In genomic region chr7:130719931-130720598, GRCm38 (mm10) we compare ENCODE assay signal across 9 mouse cellular contexts. TPM values are rescaled to one million over a fixed set of nuclear protein-coding genes. Genes with fewer than 3 reads are reported as not detected.
A peak's percentile ranks its signal among the peaks of the same experiment; 100 is the strongest.
DNase-seq lines count a peak whose midpoint lies in the region; ATAC-seq and TF ChIP-seq lines count a peak whose summit lies in the region.
"Had no signal": no experiment of that assay in that cellular context is flagged by ENCODE, and none has a peak within 500 bp of the region (broad histone marks: within the 10 kb centered on the region; RNA-seq: fewer than 3 reads in every experiment).

No protein-coding gene starts in this region.

- H3K4me1 ChIP-seq in forebrain, embryonic 12.5 days = peaks cover 28% of the 10 kb centered on the region
- peaks cover 31% of the 10 kb centered on the region for H3K4me1 ChIP-seq in midbrain, embryonic 15.5 days

- intact Hi-C loops in gastrocnemius, adult 2 months (cut with DNase I) = no loop called here
- intact Hi-C loops in gastrocnemius, postnatal 36 days (cut with DNase I) = no loop called here

- WGBS in forebrain, embryonic 12.5 days = 9% methylated on average over 16 of the region's 16 CpGs
- WGBS in midbrain, embryonic 15.5 days = 7% methylated on average over 16 of the region's 16 CpGs

- peak overlapping the region; percentile 31 for H3K4me2 ChIP-seq in forebrain, embryonic 12.5 days
- H3K4me2 ChIP-seq in midbrain, embryonic 15.5 days = no peak overlapping the region

- DNase-seq in gastrocnemius, adult 2 months = no peak
- no peak for DNase-seq in gastrocnemius, postnatal 36 days
- DNase-seq in kidney, adult 18-20 months = peak; percentile 31
- DNase-seq in right cerebral cortex, adult 2 months (ENCODE audit: low spot score in 2 of 2) = no peak
- no peak for DNase-seq in left cerebral cortex, adult 11 months (ENCODE audit: low spot score)
- no peak for DNase-seq in frontal cortex, postnatal 36 days (ENCODE audit: low spot score in 2 of 2)
- DNase-seq: adrenal gland, adult 8-10 months had no signal

- no peaks in the 10 kb centered on the region for H3K9me3 ChIP-seq in forebrain, embryonic 12.5 days
- H3K9me3 ChIP-seq in midbrain, embryonic 15.5 days = no peaks in the 10 kb centered on the region

- no peak for TF ChIP-seq CTCF in gastrocnemius, adult 2 months (IDR thresholded peaks at IDR 0.05)

- H3K4me3 ChIP-seq in gastrocnemius, adult 2 months = peak overlapping the region; percentile 13
- H3K4me3 ChIP-seq in forebrain, embryonic 12.5 days (replicated peaks) = no peak overlapping the region
- H3K4me3 ChIP-seq in midbrain, embryonic 15.5 days = no peak overlapping the region

- H3K36me3 ChIP-seq in forebrain, embryonic 12.5 days (replicated peaks) = peaks cover 41% of the 10 kb centered on the region
- H3K36me3 ChIP-seq in midbrain, embryonic 15.5 days (replicated peaks) = no peaks in the 10 kb centered on the region; the same call in 1 of the 2 replicates

- peak overlapping the region; percentile 66 for H3K27ac ChIP-seq in gastrocnemius, adult 2 months
- H3K27ac ChIP-seq in forebrain, embryonic 12.5 days = peak overlapping the region; percentile 70
- H3K27ac ChIP-seq in midbrain, embryonic 15.5 days = peak overlapping the region; percentile 62

- no peak for ATAC-seq in forebrain, embryonic 12.5 days (ENCODE audit: low FRiP score)
- peak; percentile 42; the same call in 1 of the 2 replicates for ATAC-seq in midbrain, embryonic 15.5 days (replicated peaks)

- H3K27me3 ChIP-seq in forebrain, embryonic 12.5 days = no peaks in the 10 kb centered on the region
- no peaks in the 10 kb centered on the region for H3K27me3 ChIP-seq in midbrain, embryonic 15.5 days (replicated peaks)

- peak overlapping the region; percentile 25 for H3K9ac ChIP-seq in forebrain, embryonic 12.5 days
- no peak overlapping the region for H3K9ac ChIP-seq in midbrain, embryonic 15.5 days

RNA-seq across cellular contexts. Expression of gene Btbd16, which starts 53.8 kb away (rescaled TPM):
- not detected for total RNA-seq in gastrocnemius, adult 2 months (2021)
- not detected for total RNA-seq in gastrocnemius, postnatal 36 days (2021)
- polyA plus RNA-seq in forebrain, embryonic 12.5 days (2016; fragmentation: Nextera tagmentation; extraction: Ambion mirVana) = not detected in 2 replicates
- polyA plus RNA-seq in midbrain, embryonic 15.5 days (2015; fragmentation: Nextera tagmentation; extraction: Ambion mirVana) = not detected in 2 replicates
